Mouse (Mus musculus) thymus, adult 2 months (tissue): ENCODE measurements around the gene Pigv.

Source experiments
- CTCF ChIP-seq: fragments of 200-500 bp; IDR thresholded peaks from 2 replicates; pipeline ENCODE4 v1.5.1; 2012; ENCODE audit warnings: mild to moderate bottlenecking, control low read depth, low read length, moderate library complexity, borderline replicate concordance; ENCODE audit not compliant: control insufficient read depth, poor library complexity, insufficient read depth; ENCODE audit errors: extremely low read depth
- POLR2A ChIP-seq: fragments of 200-500 bp; IDR thresholded peaks from 2 replicates; pipeline ENCODE4 v1.6.1; 2012; ENCODE audit warnings: mild to moderate bottlenecking, low read length, control low read depth, moderate library complexity; ENCODE audit not compliant: control insufficient read depth, poor library complexity, insufficient read depth; ENCODE audit errors: extremely low read depth

- TF ChIP-seq CTCF (peak; percentile 58; the same call in 1 of the 2 replicates), POLR2A (peak; percentile 29; the same call in 1 of the 2 replicates)
Observed at GRCm38 (mm10) chr4:133625621-133626071, 46.8 kb downstream of the Pigv start.
